Mouse (Mus musculus): Measurements from ENCODE around the gene Lbx2.

DNA sequence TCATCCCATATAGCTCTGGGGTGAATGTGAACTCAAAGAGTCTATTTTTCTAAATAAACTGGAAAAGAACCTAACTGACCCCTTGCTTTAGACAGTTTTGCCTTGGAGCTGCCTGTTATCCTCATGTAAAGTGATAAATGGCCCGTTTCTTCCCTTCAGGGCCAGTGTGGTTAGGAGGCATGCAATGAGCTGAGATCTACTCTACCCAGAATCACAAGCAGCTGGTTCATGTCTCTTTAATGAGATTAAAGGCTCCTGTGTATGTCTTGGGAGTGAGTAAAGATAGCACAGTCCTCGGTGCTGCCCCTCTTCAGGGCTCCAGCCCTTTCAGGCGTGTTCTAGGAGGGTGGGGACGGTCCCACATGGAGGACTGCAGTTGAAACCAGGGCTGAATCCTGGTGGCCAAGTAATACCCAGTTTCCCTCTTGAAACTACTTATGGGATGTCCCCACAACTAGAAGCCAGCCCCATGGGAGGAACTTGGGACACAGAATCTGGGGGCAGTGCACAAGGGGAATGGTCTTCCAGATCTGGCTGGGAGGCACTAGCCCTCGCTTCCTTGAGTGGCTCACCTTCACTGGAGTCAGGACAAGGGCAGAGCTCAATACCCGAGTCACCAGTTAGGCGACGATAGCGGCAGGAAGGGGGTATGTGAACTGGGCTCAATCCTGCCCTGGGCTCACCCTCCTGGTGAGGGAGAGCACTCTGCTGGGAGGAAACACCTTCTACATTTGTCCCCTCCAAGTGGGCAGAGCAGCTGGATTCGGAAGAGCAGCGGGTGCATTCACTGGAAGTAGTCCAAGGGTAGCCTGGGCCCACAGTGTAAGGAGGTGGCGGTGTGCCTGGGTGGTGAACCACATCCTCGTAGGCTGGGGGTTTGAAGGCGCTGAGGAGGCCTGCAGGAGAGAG, 32.9 kb downstream of the Lbx2 start:
- TF ChIP-seq CTCF (conservative IDR thresholded peaks at IDR 0.05; ENCODE audit: insufficient read depth, insufficient read length, low read depth, low read length) (no peak), POLR2A (IDR thresholded peaks at IDR 0.05; ENCODE audit: low read depth, low read length) (peak; percentile 10)
